Mouse (Mus musculus) kidney, postnatal 0 days (tissue): Measurements from ENCODE around the gene Bcl6. TPM values are rescaled to one million over a fixed set of nuclear protein-coding genes. Genes with fewer than 3 reads are reported as not detected.

Experiments used
- ATAC-seq: fragments of 200-750 bp; cut with Nextera tagmentation; replicated peaks from 2 replicates; pipeline ENCODE4 v1.8.0; 2017; ENCODE audit warnings: low read depth, moderate number of reproducible peaks, moderate TSS enrichment, moderate library complexity; ENCODE audit not compliant: low FRiP score
- DNase-seq: peaks from one replicate; pipeline ENCODE4 v3.0.0-alpha.2; 2016; ENCODE audit warnings: low spot score
- H3K27ac ChIP-seq: fragments of 300-500 bp; sonication (generic); 2 replicates; pipeline ENCODE4 v1.5.1; 2014; ENCODE audit warnings: mild to moderate bottlenecking
- H3K27me3 ChIP-seq: fragments of 300-500 bp; sonication (generic); 2 replicates; pipeline ENCODE4 v1.6.1; 2014; ENCODE audit warnings: low read length, mixed read lengths; ENCODE audit not compliant: insufficient read depth
- H3K36me3 ChIP-seq: fragments of 300-500 bp; sonication (generic); 2 replicates; pipeline ENCODE4 v1.6.1; 2014; ENCODE audit warnings: low read length, mixed read lengths; ENCODE audit not compliant: insufficient read depth
- H3K4me1 ChIP-seq: fragments of 300-500 bp; sonication (generic); replicated peaks from 2 replicates; pipeline ENCODE4 v1.6.1; 2014; ENCODE audit warnings: antibody characterized with exemption, low read length, mixed read lengths; ENCODE audit not compliant: insufficient read depth
- H3K4me2 ChIP-seq: fragments of 300-500 bp; sonication (generic); 2 replicates; pipeline ENCODE4 v1.6.1; 2014; ENCODE audit warnings: mild to moderate bottlenecking, low read length, moderate library complexity, mixed read lengths
- H3K4me3 ChIP-seq: fragments of 300-500 bp; sonication (generic); replicated peaks from 2 replicates; pipeline ENCODE4 v1.5.1; 2014; ENCODE audit warnings: low read depth, low read length
- H3K9ac ChIP-seq: fragments of 300-500 bp; sonication (generic); 2 replicates; pipeline ENCODE4 v1.6.1; 2014; ENCODE audit warnings: low read depth, low read length
- H3K9me3 ChIP-seq: fragments of 300-500 bp; sonication (generic); replicated peaks from 2 replicates; pipeline ENCODE4 v1.6.1; 2016; ENCODE audit warnings: low read length, inconsistent platforms, mixed read lengths
- CTCF ChIP-seq: IDR thresholded peaks from 2 replicates; pipeline ENCODE4 v1.5.1; 2016; ENCODE audit warnings: antibody characterized with exemption, low read depth, mild to moderate bottlenecking, moderate library complexity
- WGBS: fragments of 180-500 bp; shearing (Covaris S2); extraction: QIAGEN DNeasy Blood & Tissue Kit; methylation state at CpG from one replicate; pipeline ENCODE4 v1.1.7; 2014; 5-methylcytosine and 5-hydroxymethylcytosine counted together
- polyA plus RNA-seq: library from polyadenylated mRNA; unstranded; fragments of >200 nt; fragmentation: Nextera tagmentation; extraction: Ambion mirVana; gene quantifications from 2 replicates; pipeline ENCODE4 v1.2.1, GENCODE M21; 2015

Gene Bcl6
- polyA plus RNA-seq, result 0.74 and 0.80 TPM in 2 replicates

DNA sequence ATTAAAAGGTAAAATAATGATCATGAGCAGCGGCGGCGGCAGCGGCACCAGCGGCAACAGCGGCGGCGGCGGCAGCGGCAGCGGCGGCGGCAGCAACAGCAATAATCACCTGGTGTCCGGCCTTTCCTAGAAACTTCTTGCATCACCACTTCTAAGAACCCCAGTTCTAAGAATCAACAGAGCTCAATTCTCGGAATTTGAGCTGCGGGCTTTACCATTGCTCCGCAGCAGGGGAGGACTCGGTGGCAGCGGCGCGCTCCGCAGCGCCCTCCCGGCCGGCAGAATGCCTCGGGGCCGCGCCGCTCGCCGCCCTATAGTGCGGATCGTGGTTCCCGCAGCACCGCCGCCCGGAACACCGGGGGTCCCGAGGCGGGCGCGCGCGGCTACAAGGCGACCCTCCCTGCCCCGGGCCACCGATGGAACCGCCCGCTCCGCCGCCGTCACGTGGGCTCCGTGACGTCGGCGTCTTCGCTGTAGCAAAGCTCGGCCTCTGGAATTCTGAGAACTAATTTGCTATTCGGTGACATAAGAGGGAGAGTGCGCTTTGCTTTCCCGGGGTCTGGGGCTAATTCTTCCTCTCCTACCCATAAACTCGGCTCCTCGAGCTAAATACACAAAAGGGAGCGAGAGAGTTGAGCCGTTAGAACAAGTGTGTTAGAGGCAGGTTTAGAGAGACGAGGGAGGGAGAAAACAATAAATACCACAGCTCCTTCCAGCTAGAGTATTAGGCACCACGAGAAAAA is at the start of gene Bcl6, which contains the start of gene Gm37419:
Gene Bcl6, minus strand, starts transcription at position 387 of the 743 bp plus-strand sequence.
Gene Gm37419, plus strand, starts transcription at position 17 of the 743 bp plus-strand sequence.
- under 1% methylated on average over 68 of the region's 68 CpGs for WGBS
- H3K27me3 ChIP-seq, result no peaks in the 10 kb centered on the region
- DNase-seq (peak; percentile 98), ATAC-seq (peak; percentile 83)
- H3K4me3 ChIP-seq, result peak within 1 kb of the TSS; percentile 68
- H3K36me3 ChIP-seq, result no peaks in the 10 kb centered on the region
- no peaks in the 10 kb centered on the region for H3K9me3 ChIP-seq
- H3K4me1 ChIP-seq, result peaks cover 16% of the 10 kb centered on the region
- H3K9ac ChIP-seq, result peak within 1 kb of the TSS; percentile 85
- peak within 1 kb of the TSS; percentile 99 for H3K27ac ChIP-seq
- TF ChIP-seq CTCF, result no peak
- H3K4me2 ChIP-seq, result peak within 1 kb of the TSS; percentile 92

DNA sequence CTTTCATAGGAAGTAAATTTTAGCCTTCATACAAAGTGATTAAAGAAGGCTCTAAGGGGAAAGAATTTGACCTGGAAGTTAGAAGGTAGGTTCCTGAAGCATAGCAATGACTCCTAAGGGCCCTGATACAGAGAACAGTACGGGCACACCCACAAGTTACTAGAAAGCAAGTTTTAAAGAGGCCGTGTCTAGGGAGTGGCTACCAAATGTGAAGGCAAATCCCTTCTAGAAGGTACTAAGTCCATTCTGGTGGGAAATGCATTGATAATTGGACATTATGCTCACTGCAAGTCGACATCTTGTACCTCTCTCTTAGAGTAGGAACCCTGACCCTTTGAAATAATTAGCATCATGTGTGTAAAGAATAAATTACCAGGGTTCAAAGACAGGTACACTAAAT is 47.7 kb upstream of the Bcl6 start:
- no peaks in the 10 kb centered on the region for H3K27me3 ChIP-seq
- DNase-seq, result no peak
- ATAC-seq, result no peak
- no peak overlapping the region for H3K4me3 ChIP-seq
- no peak overlapping the region for H3K9ac ChIP-seq
- H3K27ac ChIP-seq, result no peak overlapping the region
- no peaks in the 10 kb centered on the region for H3K36me3 ChIP-seq
- TF ChIP-seq CTCF, result no peak
- no peak overlapping the region for H3K4me2 ChIP-seq
- no peaks in the 10 kb centered on the region for H3K4me1 ChIP-seq
- WGBS, result 87% methylated on average over 3 of the region's 3 CpGs
- H3K9me3 ChIP-seq, result no peaks in the 10 kb centered on the region

DNA sequence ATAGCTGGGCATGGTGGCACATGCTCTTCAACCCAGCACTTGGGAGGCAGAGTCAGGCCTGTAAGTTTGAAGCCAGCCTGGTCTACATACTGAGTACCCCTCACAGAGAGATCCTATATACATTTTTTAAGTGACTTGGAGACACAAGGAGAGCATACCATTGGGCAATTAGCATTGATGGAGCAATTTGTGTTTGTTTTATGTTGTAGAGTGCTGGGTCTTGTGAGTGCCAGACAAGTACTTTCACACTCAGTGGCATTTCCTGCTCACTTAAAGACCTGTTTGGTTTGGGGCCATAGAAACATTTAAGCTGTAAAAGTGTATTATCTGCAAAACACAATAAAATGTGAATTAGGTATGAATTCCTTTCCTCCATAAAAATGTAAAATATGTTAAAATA is 47.1 kb upstream of the Bcl6 start:
- no peak for TF ChIP-seq CTCF
- Histone ChIP-seq H3K4me3 (no peak overlapping the region), H3K27ac (no peak overlapping the region), H3K27me3 (no peaks in the 10 kb centered on the region), H3K4me2 (no peak overlapping the region), H3K36me3 (no peaks in the 10 kb centered on the region), H3K4me1 (no peaks in the 10 kb centered on the region), H3K9me3 (no peaks in the 10 kb centered on the region), H3K9ac (no peak overlapping the region)
- ATAC-seq (no peak), DNase-seq (no peak)

DNA sequence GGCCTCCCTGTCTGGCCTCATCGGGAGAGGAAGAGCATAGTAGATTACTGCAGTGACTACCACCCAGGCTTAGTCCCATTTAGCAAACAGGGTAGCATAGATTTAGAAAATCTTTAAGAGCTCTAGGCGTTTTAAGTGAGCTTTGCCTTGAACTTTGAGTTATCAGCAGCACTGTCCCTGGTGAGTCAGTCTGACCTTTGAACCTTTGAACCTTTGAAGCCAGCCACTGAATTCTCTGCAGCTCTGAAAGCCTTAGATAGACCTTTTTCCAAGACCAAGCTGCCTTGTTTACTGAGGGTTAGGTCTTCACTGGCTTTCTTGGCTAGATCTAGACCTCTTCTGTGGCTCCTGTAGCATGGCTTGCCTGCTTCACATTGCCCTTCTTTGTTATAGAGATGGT is 45.8 kb upstream of the Bcl6 start:
- Histone ChIP-seq H3K4me1 (no peaks in the 10 kb centered on the region), H3K9me3 (no peaks in the 10 kb centered on the region), H3K36me3 (no peaks in the 10 kb centered on the region), H3K4me3 (no peak overlapping the region), H3K9ac (no peak overlapping the region), H3K27me3 (no peaks in the 10 kb centered on the region), H3K4me2 (no peak overlapping the region), H3K27ac (no peak overlapping the region)
- DNase-seq (no peak), ATAC-seq (no peak)
- WGBS, result 73% methylated on average over 2 of the region's 2 CpGs
- TF ChIP-seq CTCF, result no peak

DNA sequence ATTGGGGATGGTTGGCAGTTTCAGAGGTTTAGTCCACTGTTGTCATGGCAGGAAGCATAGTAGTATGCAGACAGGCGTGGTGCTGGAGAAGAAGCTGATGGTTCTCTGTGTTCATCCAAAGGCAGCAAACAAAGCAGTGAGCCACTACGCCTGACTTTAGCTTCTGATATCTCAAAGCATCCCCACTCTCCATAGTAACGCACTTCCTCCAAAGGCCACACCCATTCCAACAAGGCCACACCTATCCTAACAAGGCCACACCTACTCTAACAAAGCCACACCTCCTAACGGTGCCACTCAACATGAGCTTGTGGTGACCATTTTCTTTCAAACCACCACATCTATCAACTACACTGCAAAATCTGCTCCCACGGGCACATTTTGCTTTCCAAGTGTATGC is 44.6 kb upstream of the Bcl6 start:
- H3K4me2 ChIP-seq, result no peak overlapping the region
- ATAC-seq, result no peak
- H3K27me3 ChIP-seq, result no peaks in the 10 kb centered on the region
- DNase-seq, result no peak
- H3K9ac ChIP-seq, result no peak overlapping the region
- no peaks in the 10 kb centered on the region for H3K36me3 ChIP-seq
- no peak overlapping the region for H3K4me3 ChIP-seq
- H3K9me3 ChIP-seq, result no peaks in the 10 kb centered on the region
- no peak for TF ChIP-seq CTCF
- 97% methylated on average over 5 of the region's 5 CpGs for WGBS
- no peak overlapping the region for H3K27ac ChIP-seq
- H3K4me1 ChIP-seq, result no peaks in the 10 kb centered on the region

DNA sequence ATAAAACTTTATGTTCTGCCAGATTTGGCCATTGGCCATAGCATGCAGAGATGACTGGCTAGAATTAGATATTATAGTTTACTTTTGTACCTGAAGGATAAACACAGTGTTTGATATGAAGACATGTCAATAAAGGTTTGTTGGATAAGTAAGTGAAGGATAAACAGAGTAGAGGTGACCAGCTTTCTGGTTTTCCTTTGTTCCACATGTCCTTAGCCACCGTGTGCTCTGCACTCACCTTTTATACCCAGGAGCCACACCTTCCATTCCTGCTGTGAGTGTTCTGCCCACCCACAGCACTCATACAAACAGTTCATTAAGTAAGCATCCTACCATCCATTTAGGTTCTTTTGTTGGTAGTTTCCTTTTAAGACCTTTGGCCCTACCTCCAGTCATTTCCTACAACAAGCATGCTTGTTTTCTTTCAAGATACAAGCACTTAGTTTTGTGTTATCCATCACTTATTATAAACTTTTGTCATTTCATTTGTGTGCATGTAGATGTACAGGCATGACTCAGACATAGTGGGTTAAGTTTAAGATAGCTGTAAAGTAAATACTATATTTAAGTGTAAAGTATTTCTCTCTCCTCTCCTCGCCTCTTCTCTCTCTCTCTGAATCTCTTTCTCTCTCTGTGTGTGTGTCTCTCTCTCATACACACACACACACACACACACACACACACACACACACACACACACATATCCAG is 41.5 kb upstream of the Bcl6 start:
- no peak overlapping the region for H3K27ac ChIP-seq
- 82% methylated on average over 2 of the region's 2 CpGs for WGBS

More for the DNA sequence above, 41.5 kb upstream of the Bcl6 start:
- H3K9ac ChIP-seq, result no peak overlapping the region
- no peaks in the 10 kb centered on the region for H3K36me3 ChIP-seq
- no peaks in the 10 kb centered on the region for H3K9me3 ChIP-seq
- no peaks in the 10 kb centered on the region for H3K4me1 ChIP-seq
- no peak for TF ChIP-seq CTCF
- H3K4me2 ChIP-seq, result no peak overlapping the region
- DNase-seq (no peak), ATAC-seq (no peak)
- no peaks in the 10 kb centered on the region for H3K27me3 ChIP-seq
- H3K4me3 ChIP-seq, result no peak overlapping the region
